Mouse (Mus musculus) lung, postnatal 10 days (tissue): ENCODE data around the gene Rbbp5.

Experiments used
- DNase-seq: peaks from one replicate; pipeline ENCODE4 v3.0.0; 2021

The Rbbp5 gene

GRCm38 (mm10) chr1:132505155-132505554 lies 28.0 kb downstream of the Rbbp5 start:
- DNase-seq, result no peak

GRCm38 (mm10) chr1:132506058-132506457 lies 28.9 kb downstream of the Rbbp5 start, which contains the start of gene Tmem81:
Gene Tmem81, plus strand, starts transcription at chr1:132506230.
- DNase-seq, result no peak

- no peak for DNase-seq
These were observed 29.5 kb downstream of the Rbbp5 start for GRCm38 (mm10) chr1:132506656-132507055.

- no peak for DNase-seq
These were observed 32.6 kb downstream of the Rbbp5 start for GRCm38 (mm10) chr1:132509771-132510170.

- DNase-seq, result peak; percentile 24
These were observed 34.4 kb downstream of the Rbbp5 start for GRCm38 (mm10) chr1:132511521-132511920.

GRCm38 (mm10) chr1:132512106-132512505 lies 34.9 kb downstream of the Rbbp5 start:
- no peak for DNase-seq

GRCm38 (mm10) chr1:132515339-132515738 lies 38.2 kb downstream of the Rbbp5 start:
- DNase-seq, result no peak

- DNase-seq, result no peak
These were observed 39.6 kb downstream of the Rbbp5 start for GRCm38 (mm10) chr1:132516776-132517175.

GRCm38 (mm10) chr1:132518621-132519020 lies 41.5 kb downstream of the Rbbp5 start:
- DNase-seq, result no peak

GRCm38 (mm10) chr1:132519734-132520133 lies 42.6 kb downstream of the Rbbp5 start:
- DNase-seq, result no peak

- peak; percentile 87 for DNase-seq
These were observed 43.6 kb downstream of the Rbbp5 start for GRCm38 (mm10) chr1:132520764-132521163.

- no peak for DNase-seq
These were observed 45.9 kb downstream of the Rbbp5 start for GRCm38 (mm10) chr1:132523048-132523447.

GRCm38 (mm10) chr1:132523920-132524319 lies 46.8 kb downstream of the Rbbp5 start:
- DNase-seq, result peak; percentile 39

GRCm38 (mm10) chr1:132525832-132526231 lies 48.7 kb downstream of the Rbbp5 start:
- peak; percentile 77 for DNase-seq

- no peak for DNase-seq
These were observed 50.9 kb downstream of the Rbbp5 start for GRCm38 (mm10) chr1:132528071-132528470.

GRCm38 (mm10) chr1:132528647-132529334 lies 51.6 kb downstream of the Rbbp5 start:
- no peak for DNase-seq

- DNase-seq, result no peak
These were observed 53.5 kb downstream of the Rbbp5 start for GRCm38 (mm10) chr1:132530631-132531191.

GRCm38 (mm10) chr1:132532521-132532920 lies 55.4 kb downstream of the Rbbp5 start:
- no peak for DNase-seq

GRCm38 (mm10) chr1:132533840-132534239 lies 56.7 kb downstream of the Rbbp5 start:
- DNase-seq, result no peak

GRCm38 (mm10) chr1:132535541-132535940 lies 58.4 kb downstream of the Rbbp5 start:
- DNase-seq, result no peak

GRCm38 (mm10) chr1:132536416-132536815 lies 59.3 kb downstream of the Rbbp5 start:
- DNase-seq, result no peak

GRCm38 (mm10) chr1:132537736-132538135 lies 60.6 kb downstream of the Rbbp5 start:
- DNase-seq, result no peak

GRCm38 (mm10) chr1:132540701-132541100 lies 63.5 kb downstream of the Rbbp5 start:
- DNase-seq, result no peak

- peak; percentile 32 for DNase-seq
These were observed 64.1 kb downstream of the Rbbp5 start for GRCm38 (mm10) chr1:132541171-132541823.
